Mouse (Mus musculus): Measurements from ENCODE around the gene Clec3b. TPM values are rescaled to one million over a fixed set of nuclear protein-coding genes. Genes with fewer than 3 reads are reported as not detected.
A peak's percentile ranks its signal among the peaks of the same experiment; 100 is the strongest.

Gene Clec3b
- 0.10 TPM in 1 of 2 replicates, not detected in the other for polyA plus RNA-seq (2015; fragmentation: Nextera tagmentation; extraction: Ambion mirVana)

GRCm38 (mm10) chr9:123150241-123151020 is at the start of gene Clec3b:
Clec3b (plus strand) TSS chr9:123150946.
- H3K9ac ChIP-seq: no peak within 1 kb of the TSS
- H3K36me3 ChIP-seq: no peaks in the 10 kb centered on the region
- H3K27me3 ChIP-seq: no peaks in the 10 kb centered on the region
- WGBS (ENCODE audit: insufficient replicate concordance): 67% methylated on average over 5 of the region's 5 CpGs
- no peaks in the 10 kb centered on the region for H3K4me1 ChIP-seq (replicated peaks)
- no peak for ATAC-seq (ENCODE audit: low read depth)
- H3K4me2 ChIP-seq: no peak within 1 kb of the TSS
- no peak for DNase-seq
- H3K27ac ChIP-seq: no peak within 1 kb of the TSS
- H3K9me3 ChIP-seq (replicated peaks): peaks cover 3% of the 10 kb centered on the region; the same call in 1 of the 2 replicates
- no peak within 1 kb of the TSS for H3K4me3 ChIP-seq (replicated peaks)

GRCm38 (mm10) chr9:123103425-123103824 is 47.3 kb upstream of the Clec3b start:
- no peak overlapping the region for H3K27ac ChIP-seq
- H3K4me1 ChIP-seq (replicated peaks): peaks cover 12% of the 10 kb centered on the region
- DNase-seq (no peak), ATAC-seq (ENCODE audit: low read depth) (no peak)
- peaks cover 52% of the 10 kb centered on the region for H3K36me3 ChIP-seq
- no peak overlapping the region for H3K9ac ChIP-seq
- no peak overlapping the region for H3K4me2 ChIP-seq
- no peak overlapping the region for H3K4me3 ChIP-seq (replicated peaks)
- no peaks in the 10 kb centered on the region for H3K9me3 ChIP-seq (replicated peaks)
- no peaks in the 10 kb centered on the region for H3K27me3 ChIP-seq

GRCm38 (mm10) chr9:123104362-123104761 is 46.4 kb upstream of the Clec3b start:
- Histone ChIP-seq H3K27ac (no peak overlapping the region; the same call in 1 of the 2 replicates), H3K27me3 (no peaks in the 10 kb centered on the region), H3K9ac (no peak overlapping the region), H3K9me3 (replicated peaks) (no peaks in the 10 kb centered on the region), H3K4me3 (replicated peaks) (no peak overlapping the region), H3K4me2 (no peak overlapping the region), H3K36me3 (peaks cover 51% of the 10 kb centered on the region), H3K4me1 (replicated peaks) (peaks cover 16% of the 10 kb centered on the region)
- DNase-seq (no peak), ATAC-seq (ENCODE audit: low read depth) (no peak)

GRCm38 (mm10) chr9:123107186-123107585 is 43.6 kb upstream of the Clec3b start:
- Histone ChIP-seq H3K4me3 (replicated peaks) (no peak overlapping the region), H3K36me3 (peaks cover 35% of the 10 kb centered on the region), H3K27me3 (no peaks in the 10 kb centered on the region), H3K27ac (no peak overlapping the region), H3K9me3 (replicated peaks) (no peaks in the 10 kb centered on the region), H3K4me1 (replicated peaks) (peaks cover 28% of the 10 kb centered on the region), H3K4me2 (no peak overlapping the region), H3K9ac (no peak overlapping the region)
- DNase-seq: no peak
- 0 out of 2 replicates have a peak, but pooled peaks have one; percentile 37 for ATAC-seq (ENCODE audit: low read depth)
- 75% methylated on average over 4 of the region's 4 CpGs for WGBS (ENCODE audit: insufficient replicate concordance)

- no peak for DNase-seq
- ATAC-seq (ENCODE audit: low read depth): no peak
- Histone ChIP-seq H3K4me1 (replicated peaks) (peaks cover 39% of the 10 kb centered on the region), H3K4me2 (no peak overlapping the region), H3K36me3 (peaks cover 29% of the 10 kb centered on the region), H3K9me3 (replicated peaks) (no peaks in the 10 kb centered on the region), H3K27me3 (no peaks in the 10 kb centered on the region), H3K9ac (no peak overlapping the region), H3K27ac (no peak overlapping the region), H3K4me3 (replicated peaks) (no peak overlapping the region)
- WGBS (ENCODE audit: insufficient replicate concordance): 73% methylated on average over 7 of the region's 7 CpGs
These were observed 41.6 kb upstream of the Clec3b start for GRCm38 (mm10) chr9:123109188-123109587.

GRCm38 (mm10) chr9:123111751-123112221 is 39.0 kb upstream of the Clec3b start:
- 33% methylated on average over 8 of the region's 8 CpGs for WGBS (ENCODE audit: insufficient replicate concordance)

GRCm38 (mm10) chr9:123112805-123113521 is 37.8 kb upstream of the Clec3b start, which contains the start of the genes Zdhhc3 and Exosc7:
Zdhhc3 (minus strand) TSS chr9:123113205.
Exosc7 (plus strand) TSS chr9:123113215.
- Histone ChIP-seq H3K27me3 (no peaks in the 10 kb centered on the region), H3K9ac (peak within 1 kb of the TSS; percentile 94), H3K27ac (peak within 1 kb of the TSS; percentile 88), H3K4me1 (replicated peaks) (peaks cover 55% of the 10 kb centered on the region), H3K36me3 (peaks cover 31% of the 10 kb centered on the region), H3K9me3 (replicated peaks) (no peaks in the 10 kb centered on the region), H3K4me3 (replicated peaks) (peak within 1 kb of the TSS; percentile 92), H3K4me2 (peak within 1 kb of the TSS; percentile 90)
- under 1% methylated on average over 79 of the region's 79 CpGs for WGBS (ENCODE audit: insufficient replicate concordance)
- ATAC-seq (ENCODE audit: low read depth): peak; percentile 93
- DNase-seq: peak; percentile 80

More at GRCm38 (mm10) chr9:123111751-123112221, 39.0 kb upstream of the Clec3b start:
- peaks cover 58% of the 10 kb centered on the region for H3K4me1 ChIP-seq (replicated peaks)
- no peak overlapping the region for H3K27ac ChIP-seq
- H3K9me3 ChIP-seq (replicated peaks): no peaks in the 10 kb centered on the region
- ATAC-seq (ENCODE audit: low read depth) (no peak), DNase-seq (no peak)
- H3K27me3 ChIP-seq: no peaks in the 10 kb centered on the region
- H3K36me3 ChIP-seq: peaks cover 27% of the 10 kb centered on the region
- H3K4me3 ChIP-seq (replicated peaks): peak overlapping the region; percentile 92
- H3K4me2 ChIP-seq: peak overlapping the region; percentile 90
- H3K9ac ChIP-seq: peak overlapping the region; percentile 94

GRCm38 (mm10) chr9:123113931-123114330 is 36.8 kb upstream of the Clec3b start:
- H3K27ac ChIP-seq: peak overlapping the region; percentile 88; the same call in 1 of the 2 replicates
- no peaks in the 10 kb centered on the region for H3K27me3 ChIP-seq
- DNase-seq (no peak), ATAC-seq (ENCODE audit: low read depth) (no peak)
- WGBS (ENCODE audit: insufficient replicate concordance): 49% methylated on average over 6 of the region's 6 CpGs
- H3K4me2 ChIP-seq: peak overlapping the region; percentile 90
- peak overlapping the region; percentile 92 for H3K4me3 ChIP-seq (replicated peaks)
- peaks cover 55% of the 10 kb centered on the region for H3K4me1 ChIP-seq (replicated peaks)
- H3K9ac ChIP-seq: peak overlapping the region; percentile 94
- peaks cover 35% of the 10 kb centered on the region for H3K36me3 ChIP-seq
- no peaks in the 10 kb centered on the region for H3K9me3 ChIP-seq (replicated peaks)

GRCm38 (mm10) chr9:123115566-123115965 is 35.2 kb upstream of the Clec3b start:
- DNase-seq: no peak
- Histone ChIP-seq H3K27ac (no peak overlapping the region), H3K4me3 (replicated peaks) (no peak overlapping the region), H3K9ac (peak overlapping the region; percentile 33; the same call in 1 of the 2 replicates), H3K4me2 (no peak overlapping the region), H3K4me1 (replicated peaks) (peaks cover 43% of the 10 kb centered on the region), H3K27me3 (no peaks in the 10 kb centered on the region), H3K9me3 (replicated peaks) (no peaks in the 10 kb centered on the region), H3K36me3 (peaks cover 47% of the 10 kb centered on the region)
- 83% methylated on average over 1 of the region's 1 CpGs for WGBS (ENCODE audit: insufficient replicate concordance)
- no peak for ATAC-seq (ENCODE audit: low read depth)

GRCm38 (mm10) chr9:123123017-123123416 is 27.7 kb upstream of the Clec3b start:
- H3K27ac ChIP-seq: no peak overlapping the region
- peaks cover 26% of the 10 kb centered on the region for H3K4me1 ChIP-seq (replicated peaks)
- H3K4me3 ChIP-seq (replicated peaks): no peak overlapping the region
- WGBS (ENCODE audit: insufficient replicate concordance): 75% methylated on average over 3 of the region's 3 CpGs
- peaks cover 85% of the 10 kb centered on the region for H3K36me3 ChIP-seq
- H3K9me3 ChIP-seq (replicated peaks): no peaks in the 10 kb centered on the region
- no peak overlapping the region for H3K9ac ChIP-seq
- DNase-seq: no peak
- no peaks in the 10 kb centered on the region for H3K27me3 ChIP-seq
- no peak for ATAC-seq (ENCODE audit: low read depth)
- H3K4me2 ChIP-seq: no peak overlapping the region

All from liver, embryonic 13.5 days (tissue).